Mouse (Mus musculus): ENCODE results near the gene Gtf2h3. TPM values are rescaled to one million over a fixed set of nuclear protein-coding genes. Genes with fewer than 3 reads are reported as not detected.
"Not testable (repeated sequence)": the region's sequence is repeated elsewhere in the genome, so short reads cannot be mapped to it uniquely, and the experiment has no call there.

The Gtf2h3 gene
- total RNA-seq, 2 experiments from 2014 or later, result 25.0 to 29.6 TPM

GRCm38 (mm10) chr5:124555145-124555544 lies 23.8 kb upstream of the Gtf2h3 start:
- no peak for DNase-seq (ENCODE audit: low spot score in 2 of 2)

DNA sequence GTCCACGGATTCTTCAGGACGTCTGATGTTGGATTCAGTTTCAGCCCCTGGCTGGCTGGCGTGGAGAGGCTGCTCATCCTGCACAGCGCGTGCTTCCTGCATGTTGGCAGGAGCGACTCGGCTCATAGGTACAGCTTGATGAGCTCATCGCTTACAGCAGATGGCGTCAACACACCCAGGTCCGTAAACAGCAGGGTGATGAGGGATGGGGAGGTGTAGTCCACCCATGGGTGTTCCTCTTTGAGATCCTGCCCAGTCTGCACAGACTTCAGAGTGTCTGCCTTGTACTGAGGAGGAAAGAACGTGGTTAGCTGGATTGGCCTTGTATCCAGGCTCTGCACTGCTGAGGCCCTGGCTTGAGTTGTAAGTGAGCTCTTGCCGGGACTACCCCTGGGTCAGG lies 7.9 kb upstream of the Gtf2h3 start:
- DNase-seq (ENCODE audit: low spot score in 2 of 2), result peak; percentile 62 to 71

GRCm38 (mm10) chr5:124575467-124575866 lies 3.5 kb upstream of the Gtf2h3 start:
- no peak for DNase-seq (ENCODE audit: low spot score in 2 of 2)

DNA sequence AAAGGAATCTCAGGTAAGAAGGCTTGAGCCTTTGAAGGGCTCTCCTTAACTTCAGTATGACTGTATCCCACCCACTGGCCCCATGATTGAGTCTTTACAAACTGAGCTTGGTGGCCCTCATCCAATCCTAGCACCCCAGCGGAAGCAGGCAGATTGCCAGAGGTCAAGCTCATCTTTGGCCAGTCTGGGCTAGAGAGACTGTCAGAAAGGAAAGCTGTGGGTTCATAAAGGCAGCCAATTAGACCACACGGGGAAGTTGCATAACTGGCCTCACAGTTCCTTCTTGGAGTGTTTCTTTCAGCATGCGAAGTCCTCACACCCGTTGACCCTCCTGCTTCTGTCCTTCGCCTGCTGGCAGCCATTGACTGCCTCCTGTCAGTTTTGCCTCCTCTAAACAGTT lies 3.6 kb downstream of the Gtf2h3 start:
- DNase-seq (ENCODE audit: low spot score in 2 of 2), result no peak

DNA sequence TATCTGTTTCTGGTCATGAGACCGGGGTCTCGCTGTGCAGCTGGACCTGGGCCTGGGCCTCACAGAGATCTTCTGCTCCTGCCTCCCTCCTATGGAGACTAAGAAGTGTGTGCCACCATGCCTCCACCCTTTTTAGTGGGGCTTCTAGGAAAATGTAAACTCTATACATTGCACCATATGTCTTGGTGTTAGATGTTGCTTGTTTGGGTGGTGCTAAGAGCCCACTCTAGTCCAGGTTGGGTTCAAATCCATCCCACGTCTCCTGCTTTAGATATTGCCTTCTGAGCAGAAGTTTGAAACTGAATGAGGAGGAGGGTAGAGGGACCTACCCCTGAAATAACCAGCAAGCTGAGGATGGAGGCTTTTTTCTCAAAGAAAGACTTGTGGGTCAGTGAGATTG lies 13.8 kb downstream of the Gtf2h3 start:
- peak in 1 of 2 experiments; percentile 18 for DNase-seq (ENCODE audit: low spot score in 2 of 2)

DNA sequence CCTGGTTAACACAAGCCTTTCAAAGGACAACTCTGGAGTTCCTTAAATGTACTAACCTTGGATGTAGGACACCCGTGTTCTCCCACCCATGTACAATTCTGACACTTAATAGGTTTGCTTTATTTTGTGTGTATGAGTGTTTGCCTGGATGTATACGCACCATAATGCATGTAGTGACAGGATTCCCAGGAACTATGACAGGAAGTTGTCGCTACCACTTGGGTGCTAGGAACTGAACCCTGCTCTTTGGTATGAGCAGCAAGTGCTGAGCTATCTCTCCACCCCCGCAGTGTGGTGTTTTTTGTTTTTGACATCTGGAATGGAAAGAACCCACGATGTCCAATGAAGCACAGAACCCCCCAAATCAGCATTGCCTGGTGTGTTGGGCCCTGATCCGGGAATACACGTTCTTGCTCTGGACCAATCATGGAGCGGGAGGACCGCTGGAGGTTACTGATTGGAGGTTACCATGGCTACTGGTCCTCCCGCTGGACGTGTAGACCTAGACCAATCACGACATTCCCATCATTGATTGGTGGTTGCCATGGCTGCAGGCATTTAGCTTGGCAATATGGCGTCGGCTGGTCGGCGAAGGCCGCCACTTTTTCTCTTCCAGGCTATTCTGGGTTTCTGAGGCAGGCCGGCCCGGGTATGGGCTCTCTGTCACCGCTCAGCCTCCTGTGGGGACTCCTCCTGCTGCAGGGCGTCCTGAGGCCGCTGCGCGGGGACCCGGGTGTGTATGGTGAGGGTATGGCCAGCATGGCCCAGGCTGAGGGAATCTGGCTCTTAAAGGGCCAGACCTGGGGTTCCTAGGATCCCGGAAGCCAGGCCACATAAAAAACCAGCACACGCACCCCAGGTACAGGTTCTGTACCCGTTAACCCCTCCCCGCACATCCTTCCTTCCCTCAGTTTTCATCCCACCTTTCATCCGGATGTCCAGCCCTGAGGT lies 19.6 kb downstream of the Gtf2h3 start:
- peak; percentile 88 to 94 for DNase-seq (ENCODE audit: low spot score in 2 of 2)

GRCm38 (mm10) chr5:124599726-124600125 lies 20.8 kb downstream of the Gtf2h3 start:
- DNase-seq (ENCODE audit: low spot score in 2 of 2), result not testable (repeated sequence)

- DNase-seq (ENCODE audit: low spot score in 2 of 2), result peak; percentile 19 to 52
Measured at GRCm38 (mm10) chr5:124602349-124602748, 23.4 kb downstream of the Gtf2h3 start.

GRCm38 (mm10) chr5:124604296-124604695 lies 25.4 kb downstream of the Gtf2h3 start:
- DNase-seq (ENCODE audit: low spot score in 2 of 2), result no peak

DNA sequence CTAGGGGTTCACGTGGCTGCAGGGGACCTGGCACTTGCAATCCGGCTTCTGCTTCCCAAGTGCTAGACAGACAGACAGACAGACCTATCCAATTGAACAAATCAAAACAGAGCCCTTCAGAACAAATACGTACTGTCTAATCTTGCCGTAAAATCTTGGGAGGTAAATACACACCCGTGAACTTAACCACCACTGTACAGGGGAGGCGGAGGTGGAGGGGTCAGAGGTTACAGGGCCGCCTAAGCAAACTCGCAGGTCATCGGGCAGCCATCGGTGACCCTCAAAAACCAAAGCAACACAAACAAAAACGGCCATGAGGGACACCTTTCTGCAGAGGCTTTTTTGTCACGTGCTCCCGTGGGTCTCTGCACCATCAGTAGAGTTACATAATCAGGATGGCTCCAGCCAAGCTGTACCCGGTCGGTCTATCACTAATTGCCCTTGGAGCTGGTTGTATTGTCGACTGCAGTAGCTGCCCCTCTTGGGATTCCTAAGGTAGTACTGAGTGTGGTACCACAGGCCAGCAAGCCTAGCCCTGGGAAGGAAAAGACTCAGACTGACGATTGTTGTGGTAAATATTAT lies 26.2 kb downstream of the Gtf2h3 start:
- DNase-seq (ENCODE audit: low spot score in 2 of 2), result no peak

GRCm38 (mm10) chr5:124610965-124611364 lies 32.0 kb downstream of the Gtf2h3 start:
- DNase-seq (ENCODE audit: low spot score in 2 of 2), result no peak

- DNase-seq (ENCODE audit: low spot score in 2 of 2), result no peak
Measured at GRCm38 (mm10) chr5:124614709-124615108, 35.8 kb downstream of the Gtf2h3 start.

- no peak for DNase-seq (ENCODE audit: low spot score in 2 of 2)
Measured at GRCm38 (mm10) chr5:124618711-124619110, 39.8 kb downstream of the Gtf2h3 start.

DNA sequence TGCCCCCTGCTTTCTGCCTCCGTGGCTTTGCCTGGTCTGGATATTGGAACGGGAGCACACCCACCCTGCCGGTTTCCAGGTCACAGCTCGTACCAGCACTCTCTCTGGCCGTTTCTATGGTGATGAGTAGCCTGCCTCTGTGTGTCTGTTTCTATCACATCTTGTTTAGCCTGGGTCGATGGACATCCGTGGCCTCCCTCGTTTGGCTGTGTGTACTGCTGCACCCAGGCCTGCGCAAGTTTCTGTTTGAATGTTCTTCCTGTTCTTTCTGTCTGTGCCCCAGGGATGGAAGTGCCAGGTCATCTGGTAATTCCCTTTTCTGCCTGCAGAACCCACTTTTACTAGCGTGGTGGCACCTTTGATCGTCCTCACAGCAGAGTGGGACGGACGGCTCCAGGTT lies 42.4 kb downstream of the Gtf2h3 start:
- no peak for DNase-seq (ENCODE audit: low spot score in 2 of 2)

DNA sequence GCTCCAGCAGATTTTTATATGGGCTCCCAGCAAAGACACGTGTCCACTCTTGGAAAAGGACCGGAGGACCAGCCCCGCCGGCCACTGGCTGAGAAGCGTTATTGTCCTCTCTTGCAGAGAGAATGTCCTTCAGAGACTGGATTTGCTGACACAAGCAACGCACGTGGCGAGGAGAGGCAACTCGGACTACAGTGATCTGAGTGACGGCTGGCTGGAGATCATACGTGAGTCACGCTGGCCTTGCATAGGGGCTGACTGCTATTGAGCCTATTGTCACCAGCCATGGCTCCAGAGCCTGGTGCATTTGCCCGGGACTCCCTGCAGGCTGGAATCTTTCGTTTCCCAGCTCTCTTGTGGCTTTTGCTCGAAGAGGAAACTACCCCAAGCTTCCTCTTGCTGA lies 44.0 kb downstream of the Gtf2h3 start:
- DNase-seq (ENCODE audit: low spot score in 2 of 2), result no peak

DNA sequence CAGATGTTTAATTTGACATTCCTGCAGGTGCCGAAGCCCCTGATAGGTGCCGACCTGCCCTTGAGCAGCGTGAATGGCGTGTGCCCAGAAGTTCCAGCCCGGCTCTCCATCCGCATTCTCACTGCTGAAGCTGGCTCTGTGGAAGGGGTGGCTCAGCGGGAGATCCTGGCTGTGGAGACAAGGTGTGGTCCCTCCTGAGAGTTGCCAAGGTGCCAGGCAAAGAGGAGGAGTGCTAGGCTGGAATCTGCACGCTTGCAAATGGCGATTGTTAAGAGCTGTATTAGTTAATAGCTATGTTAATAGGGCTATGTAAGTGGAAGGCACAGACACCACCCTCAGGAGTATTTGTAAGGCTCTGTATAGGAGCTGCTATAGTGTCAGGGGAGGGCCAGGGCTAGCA lies 45.4 kb downstream of the Gtf2h3 start:
- DNase-seq (ENCODE audit: low spot score in 2 of 2), result no peak

DNA sequence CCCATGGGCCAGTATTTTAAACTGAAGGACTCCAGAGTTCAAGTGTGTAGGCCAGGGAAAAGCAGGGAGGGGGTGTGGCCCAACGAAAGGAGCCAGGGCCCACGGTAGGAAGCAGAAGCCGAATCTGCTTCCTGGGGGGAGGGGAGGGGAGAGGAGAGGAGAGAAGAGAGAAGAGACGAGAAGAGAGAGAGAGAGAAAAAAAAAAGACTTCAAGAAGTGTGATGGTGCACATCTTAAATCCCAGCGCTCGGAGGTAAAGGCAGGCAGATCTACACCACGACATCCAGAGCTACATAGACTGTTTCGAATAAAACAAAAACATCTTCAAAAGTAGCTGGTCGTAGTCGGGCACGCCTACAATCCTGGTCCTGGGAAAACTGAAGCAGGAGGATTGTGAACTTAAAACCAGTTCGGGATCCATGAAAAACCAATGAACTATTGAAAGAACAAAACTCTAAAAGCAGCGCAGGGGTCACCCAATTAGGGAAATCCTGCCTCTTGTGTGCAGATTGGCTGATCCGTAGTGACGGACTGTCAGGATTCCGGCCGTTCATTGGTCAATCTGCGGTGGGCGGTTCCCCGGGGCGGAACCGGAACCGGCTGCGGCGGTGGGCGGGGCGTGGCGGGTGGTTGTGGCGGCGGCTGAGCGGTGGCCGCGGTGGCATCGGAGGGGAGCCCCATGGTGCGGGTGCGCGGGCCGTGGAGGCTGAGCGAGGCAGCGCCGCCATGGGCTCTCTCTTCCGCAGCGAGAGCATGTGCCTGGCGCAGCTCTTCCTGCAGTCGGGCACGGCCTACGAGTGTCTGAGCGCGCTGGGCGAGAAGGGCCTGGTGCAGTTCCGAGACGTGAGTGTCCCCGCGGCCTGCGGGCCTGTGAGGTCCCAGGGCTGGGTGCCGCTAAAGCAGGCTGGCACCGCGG lies 49.8 kb downstream of the Gtf2h3 start, which contains the start of gene Atp6v0a2:
TSS of gene Atp6v0a2 (plus strand) at position 129 of the 916 bp plus-strand sequence.
- peak; percentile 95 to 96 for DNase-seq (ENCODE audit: low spot score in 2 of 2)

DNA sequence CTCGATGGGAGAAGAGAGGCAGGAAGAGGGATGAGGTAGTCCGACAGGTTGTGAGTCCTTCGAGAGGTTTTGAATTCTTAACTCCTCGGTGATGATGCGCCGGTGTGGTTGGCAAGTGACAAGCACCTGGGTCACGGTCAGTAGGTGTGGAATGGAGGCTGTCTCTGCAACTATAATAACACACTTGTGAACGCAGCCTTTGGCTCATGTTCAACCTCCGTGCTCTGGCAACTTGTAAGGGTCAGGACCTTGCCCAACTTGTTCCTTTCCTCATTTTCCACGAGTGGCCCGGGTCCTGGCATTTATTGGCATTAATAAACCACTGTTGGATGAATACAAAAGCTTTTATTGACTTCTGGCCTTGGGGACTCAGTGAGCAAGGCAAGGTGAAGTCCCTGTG lies 50.7 kb downstream of the Gtf2h3 start:
- DNase-seq (ENCODE audit: low spot score in 2 of 2), result no peak

DNA sequence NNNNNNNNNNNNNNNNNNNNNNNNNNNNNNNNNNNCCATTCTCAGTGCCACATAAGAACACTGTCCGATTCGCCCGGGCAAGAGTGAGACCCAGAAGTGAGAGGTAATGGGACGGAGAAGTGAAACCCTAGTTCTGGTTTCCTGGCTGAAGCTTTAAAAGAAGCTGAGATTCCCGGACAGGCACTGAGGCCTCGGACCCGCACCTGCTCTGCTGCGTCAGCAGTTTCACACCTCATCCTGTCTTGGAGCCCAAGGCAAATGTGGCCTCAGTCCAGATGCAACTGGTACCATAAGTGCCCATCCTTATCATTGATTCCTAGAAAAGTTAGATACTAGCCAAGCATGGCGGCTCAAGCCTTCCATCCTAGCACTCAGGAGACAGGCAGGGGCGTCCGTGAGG lies 52.7 kb downstream of the Gtf2h3 start:
- DNase-seq (ENCODE audit: low spot score in 2 of 2), result no peak

DNA sequence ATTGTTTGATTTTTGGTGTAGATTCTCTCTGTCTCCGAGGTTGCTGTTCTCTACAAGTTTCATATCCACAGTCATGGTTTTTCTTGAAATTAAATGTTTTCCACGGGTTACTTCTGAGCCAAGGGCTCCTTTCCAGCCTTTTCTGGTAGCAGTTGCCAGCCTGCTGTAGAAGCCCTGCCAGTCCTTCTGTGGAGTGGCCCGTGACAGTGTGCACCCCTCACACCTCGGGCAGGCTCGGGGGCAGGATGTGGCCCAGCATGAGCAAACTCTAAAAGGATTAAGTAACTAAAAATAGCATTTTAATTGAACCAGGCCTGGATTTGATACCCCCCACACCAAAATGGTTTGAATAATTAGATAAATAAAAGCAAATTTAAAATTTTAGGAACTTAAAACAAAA lies 53.5 kb downstream of the Gtf2h3 start:
- no peak for DNase-seq (ENCODE audit: low spot score in 2 of 2)

GRCm38 (mm10) chr5:124633425-124633824 lies 54.5 kb downstream of the Gtf2h3 start:
- no peak for DNase-seq (ENCODE audit: low spot score in 2 of 2)
